Mouse (Mus musculus): ENCODE results near the gene Mlh3.
A peak's percentile ranks its signal among the peaks of the same experiment; 100 is the strongest.
"Not testable (repeated sequence)": the region's sequence is repeated elsewhere in the genome, so short reads cannot be mapped to it uniquely, and the experiment has no call there.

Gene Mlh3

DNA sequence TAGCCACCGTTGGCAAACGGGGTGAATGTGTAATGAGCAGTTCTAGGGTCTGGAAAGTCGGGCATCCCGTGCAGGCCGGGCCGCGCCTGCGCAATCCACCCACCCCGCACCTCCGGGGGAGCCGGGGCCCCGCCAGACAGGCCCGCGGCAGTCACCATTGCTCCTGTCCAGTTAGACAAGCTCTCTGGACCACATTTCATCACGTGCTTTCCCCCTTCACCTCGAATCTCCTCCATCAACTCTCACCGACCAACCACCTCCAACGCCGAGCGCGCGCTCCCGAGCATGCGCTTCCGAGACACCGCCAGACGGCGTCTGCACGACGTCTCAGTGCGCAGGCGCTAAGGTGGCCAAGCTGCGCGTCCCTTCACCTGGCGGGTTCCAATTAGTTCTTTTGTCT lies at the start of gene Mlh3:
Gene Mlh3, minus strand, starts transcription at position 281 of the 400 bp plus-strand sequence.
- DNase-seq = peak; percentile 93 to 95

DNA sequence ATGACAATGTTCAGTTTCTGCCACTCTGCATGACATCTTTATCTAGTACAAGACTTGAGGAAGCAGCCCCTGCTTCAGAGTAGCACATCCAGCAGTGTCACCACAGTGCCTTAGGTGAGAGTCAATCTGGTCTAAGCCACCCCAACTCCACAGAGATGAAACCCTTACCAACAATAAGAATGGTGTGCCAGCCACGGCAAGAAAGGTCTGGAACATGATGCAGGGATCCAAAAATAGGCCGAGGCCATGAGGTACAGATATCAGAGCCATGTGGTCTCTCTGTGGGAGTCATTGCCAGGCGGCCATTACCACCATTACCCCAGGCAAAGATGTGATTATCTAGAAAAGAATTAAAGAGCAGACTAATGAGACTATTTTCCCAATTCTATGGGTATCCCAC lies 38.3 kb upstream of the Mlh3 start:
- DNase-seq = peak; percentile 58 to 68

DNA sequence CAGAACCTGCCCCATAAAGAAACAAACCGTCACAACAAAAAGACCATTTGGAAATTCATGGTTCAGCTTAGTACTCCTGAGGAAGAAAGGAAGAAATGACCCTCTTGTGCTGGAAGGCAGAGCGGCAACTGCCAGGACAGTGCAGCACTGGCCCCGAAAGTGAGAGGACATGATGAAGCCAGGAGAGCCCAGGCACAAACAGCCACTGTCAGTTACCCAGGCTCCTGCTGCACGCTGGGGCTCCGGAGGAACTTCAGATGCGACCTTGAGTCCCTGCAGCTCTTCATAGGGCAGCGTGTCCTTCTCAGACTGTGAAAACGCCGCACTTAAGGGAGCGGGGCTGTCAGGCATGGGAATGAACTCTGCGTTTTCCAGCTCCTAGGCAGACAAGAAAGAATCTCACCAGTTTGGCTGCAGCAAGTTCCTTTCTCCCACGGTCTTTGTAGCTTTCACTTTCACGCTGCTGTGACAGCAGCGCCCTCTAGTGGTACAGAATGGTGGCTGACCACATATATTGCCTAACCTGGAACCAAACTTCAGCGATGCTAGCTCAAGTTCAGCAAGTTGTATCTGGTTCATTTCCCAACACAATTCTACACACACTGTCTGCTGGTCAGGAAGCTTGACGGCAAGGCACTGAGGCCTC lies 35.0 kb upstream of the Mlh3 start:
- DNase-seq = peak; percentile 79 to 87

DNA sequence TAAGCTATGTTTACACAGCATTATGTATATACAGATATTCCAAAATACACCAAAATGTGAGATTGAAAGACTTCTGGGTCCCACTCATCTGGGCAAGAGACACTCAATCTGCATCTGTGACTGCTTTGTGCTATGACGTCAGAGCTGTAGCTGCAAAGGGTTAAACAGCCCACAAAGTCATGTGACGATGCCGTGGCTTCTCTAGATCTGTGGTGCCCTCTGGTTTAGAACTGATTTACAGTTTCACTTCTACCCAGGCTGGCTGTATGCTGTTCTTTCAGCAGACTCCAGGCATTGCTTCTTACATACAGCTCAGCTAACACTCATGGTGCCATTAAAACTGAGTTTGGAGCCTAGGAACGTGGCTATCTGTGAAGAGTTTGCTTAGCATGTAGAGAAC lies 34.3 kb upstream of the Mlh3 start:
- DNase-seq = no peak

DNA sequence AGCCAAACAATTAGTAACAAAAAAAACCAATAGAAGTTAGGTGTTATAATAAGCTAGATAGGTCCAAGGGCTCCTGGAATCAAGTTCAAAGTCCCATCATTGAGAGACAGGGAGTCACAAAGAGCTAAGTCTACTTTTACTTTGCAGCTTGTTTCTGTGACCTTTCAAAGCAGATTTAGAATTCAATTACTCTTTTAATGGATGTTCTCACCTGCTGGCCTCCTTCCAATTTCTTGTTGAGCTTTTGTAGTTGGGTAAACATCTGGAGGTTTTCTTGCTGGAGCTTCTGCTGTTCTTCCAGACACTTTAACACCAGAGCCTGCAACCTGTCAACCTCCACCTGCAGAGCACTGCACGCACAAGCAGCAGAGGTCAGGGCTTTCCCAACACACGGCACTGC lies 32.9 kb upstream of the Mlh3 start:
- DNase-seq = no peak

DNA sequence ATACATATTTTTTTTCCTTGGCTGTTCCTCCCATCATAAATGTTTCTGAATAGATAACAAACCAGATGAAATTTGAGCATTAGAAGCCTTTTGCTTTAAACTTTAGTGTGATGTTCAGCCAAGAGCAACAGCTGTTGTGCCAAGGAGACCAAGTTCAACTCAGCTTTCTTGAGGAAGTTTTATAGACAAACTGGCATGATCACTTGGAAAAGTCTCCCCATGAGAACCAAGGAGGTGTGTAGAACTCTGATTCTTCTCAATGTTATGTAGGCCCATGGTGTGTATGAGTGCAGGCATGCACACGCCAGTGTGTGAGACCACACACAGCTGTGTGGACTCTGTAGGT lies 28.4 kb upstream of the Mlh3 start:
- no peak for DNase-seq

DNA sequence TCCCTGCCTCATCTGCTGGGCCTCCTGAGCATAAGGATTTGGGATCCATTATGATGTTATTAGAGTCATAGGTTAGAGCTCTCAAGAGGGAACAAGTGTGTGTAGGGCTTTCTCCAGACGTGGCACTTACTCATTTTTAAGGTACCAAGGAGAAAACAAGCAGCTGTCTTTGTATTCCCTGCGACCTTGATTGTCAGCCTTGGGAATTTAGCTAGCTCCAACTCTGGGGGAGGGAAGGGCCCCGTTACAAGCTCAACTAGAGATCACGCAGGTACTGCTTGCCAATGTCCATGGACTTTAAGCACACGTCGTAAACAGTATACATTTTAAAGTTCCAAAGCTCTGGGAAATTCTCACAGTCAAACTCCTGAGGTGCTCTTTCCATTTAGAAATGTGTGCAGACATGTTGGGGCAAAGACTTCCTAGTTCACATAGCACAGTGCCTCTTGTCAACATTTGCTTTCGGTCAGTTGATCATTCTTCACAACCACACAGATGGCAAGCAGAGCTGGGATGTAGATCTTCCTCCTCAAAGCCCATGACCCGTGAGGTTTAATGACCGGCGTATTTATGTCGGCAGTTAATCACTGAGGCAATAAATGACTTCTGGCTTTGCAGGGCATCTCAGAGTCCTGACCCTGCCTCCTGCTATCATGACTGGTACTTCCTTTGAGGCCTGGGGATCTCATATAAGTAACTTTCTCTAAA lies 27.9 kb upstream of the Mlh3 start:
- no peak for DNase-seq

DNA sequence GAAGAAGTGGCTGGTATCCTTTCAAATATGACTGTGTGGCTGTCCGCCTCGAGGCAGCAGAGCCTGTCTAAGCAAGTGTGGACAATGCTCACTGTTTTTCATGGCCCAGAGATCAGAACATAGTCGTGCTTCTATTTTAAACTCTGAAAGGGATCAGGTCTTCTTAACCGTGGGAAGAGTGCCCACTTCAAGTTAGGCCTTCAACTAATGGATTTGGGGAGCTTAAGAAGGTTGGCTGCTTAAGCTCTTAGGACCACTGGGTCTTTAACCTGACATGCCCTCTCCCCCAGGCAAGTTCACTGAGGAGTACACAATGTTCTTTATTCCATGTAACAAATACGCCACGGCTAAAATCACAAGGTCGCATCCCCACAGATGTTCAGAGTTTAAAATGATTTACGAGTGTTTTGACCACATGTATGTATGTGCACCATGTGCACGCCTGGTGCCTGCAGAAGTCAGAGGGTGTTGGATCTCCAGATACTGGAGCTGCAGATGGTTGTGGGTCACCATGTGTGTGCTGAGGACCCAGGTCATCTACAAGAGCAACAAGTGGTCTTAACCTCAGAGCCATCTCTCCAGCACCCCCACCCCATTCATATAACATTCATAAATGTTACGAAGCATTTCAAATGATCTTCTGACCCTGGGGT lies 27.1 kb upstream of the Mlh3 start:
- DNase-seq = no peak

DNA sequence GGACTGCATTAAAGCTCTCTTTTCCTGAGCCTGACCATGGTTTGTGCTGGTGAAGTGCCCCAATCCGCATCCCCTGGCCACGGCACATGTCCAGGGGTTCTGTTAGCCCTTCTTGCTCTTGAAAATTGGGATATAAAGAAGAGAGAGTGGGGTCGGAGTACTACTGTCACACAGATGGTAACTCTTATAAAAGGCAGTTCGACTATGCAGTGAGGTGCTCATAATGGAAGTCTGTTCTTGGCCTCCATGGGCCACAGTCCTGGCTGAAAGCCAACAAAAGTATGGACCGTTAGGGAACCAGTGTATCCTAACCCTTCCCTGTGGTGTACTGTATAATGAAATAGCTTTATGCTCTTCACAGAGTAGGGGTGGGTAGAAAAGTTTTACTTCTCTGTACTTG lies 26.5 kb upstream of the Mlh3 start:
- DNase-seq = no peak

DNA sequence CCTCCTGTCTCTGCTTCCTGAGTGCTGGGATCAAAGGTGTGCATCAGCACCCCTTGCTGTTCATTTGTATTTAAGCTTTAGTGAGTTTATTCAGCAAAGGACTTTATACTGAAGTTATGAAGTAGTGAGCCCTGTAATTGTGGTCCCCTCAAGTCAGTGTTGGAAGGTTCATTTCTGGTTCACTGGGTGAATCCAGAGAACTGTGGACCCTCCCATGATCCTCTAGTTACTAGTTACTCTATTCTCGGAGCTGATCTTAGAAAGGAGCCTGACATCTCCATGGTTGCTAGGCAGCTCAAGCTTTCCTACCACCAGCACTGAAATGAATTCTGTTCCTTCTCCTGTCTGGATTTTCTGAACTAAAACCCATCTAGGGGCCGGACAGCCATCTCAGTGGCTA lies 25.1 kb upstream of the Mlh3 start:
- DNase-seq = no peak

DNA sequence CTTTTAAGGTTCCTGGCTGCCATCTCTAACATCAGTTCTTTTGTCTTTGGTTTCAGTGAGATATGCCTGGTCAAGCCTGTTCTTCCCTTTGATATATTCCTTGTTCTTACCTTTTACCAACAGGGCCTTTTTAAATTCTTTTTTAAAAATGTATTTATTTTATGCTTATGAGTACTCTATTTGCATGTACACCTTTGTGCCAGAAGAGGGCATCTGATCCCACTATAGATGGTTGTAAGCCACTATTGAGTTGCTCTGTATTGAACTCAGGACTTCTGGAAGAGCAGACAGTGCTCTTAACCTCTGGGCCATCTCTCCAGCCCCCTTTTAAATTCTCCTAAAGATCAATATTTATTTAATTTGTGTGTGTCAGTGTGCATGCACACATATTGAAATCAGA lies 22.5 kb upstream of the Mlh3 start:
- DNase-seq = no peak

DNA sequence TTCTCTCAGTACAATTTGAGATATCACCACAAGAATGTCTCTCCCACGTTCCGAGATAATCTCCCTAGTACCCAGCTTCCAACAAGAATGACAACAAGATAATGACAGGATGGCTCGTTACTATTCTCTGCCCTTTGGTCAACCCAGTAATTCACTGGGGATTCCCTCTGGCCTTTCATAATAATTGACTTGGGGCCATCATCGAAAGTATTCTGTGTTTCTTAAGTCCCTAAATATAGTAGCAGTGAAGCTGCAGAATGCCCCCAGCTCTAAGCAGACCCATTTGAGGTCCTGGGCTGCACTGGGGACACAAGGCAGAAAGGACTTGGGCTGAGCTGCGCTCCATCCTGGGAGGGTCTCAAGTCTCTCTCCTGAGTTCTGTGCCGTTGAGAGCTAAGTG lies 21.9 kb upstream of the Mlh3 start:
- no peak for DNase-seq

DNA sequence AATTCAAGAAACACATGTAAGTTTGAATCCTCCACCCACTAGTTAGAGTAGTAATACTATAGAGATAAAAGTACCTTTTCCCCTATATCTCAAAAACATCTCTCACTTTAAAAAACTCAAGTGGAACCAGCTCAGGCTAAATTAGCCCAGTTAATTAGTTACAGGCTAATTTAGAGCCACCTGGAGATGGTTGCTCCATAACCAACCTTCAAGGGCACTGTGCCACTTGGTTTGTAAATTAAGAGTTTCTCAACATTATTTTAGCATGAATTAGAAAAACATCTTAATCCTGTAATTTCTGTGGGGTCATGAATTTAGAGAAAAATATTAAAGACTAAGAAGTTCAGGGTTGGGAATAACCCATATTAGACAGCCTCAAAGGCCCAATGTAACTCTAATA lies 21.1 kb upstream of the Mlh3 start:
- no peak for DNase-seq

DNA sequence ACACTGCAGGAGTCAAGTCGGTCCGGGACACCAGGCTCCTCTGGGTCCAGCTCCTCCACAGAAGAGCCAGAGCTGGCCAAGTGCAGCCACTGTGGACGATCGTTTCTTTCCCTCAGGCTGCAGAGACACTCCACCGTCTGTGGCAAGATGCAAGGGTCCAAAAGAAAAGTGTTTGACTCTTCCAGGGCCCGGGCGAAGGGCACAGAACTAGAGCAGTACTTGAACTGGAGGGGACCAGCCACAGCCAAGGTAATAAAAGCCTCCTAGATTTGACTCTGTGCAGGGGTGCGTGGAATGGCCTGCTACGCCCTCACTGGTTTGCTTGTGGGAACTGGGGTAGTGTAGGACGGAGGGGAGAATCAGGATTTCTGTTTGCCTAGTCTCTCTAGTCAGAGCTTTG lies 20.2 kb upstream of the Mlh3 start:
- DNase-seq = no peak

DNA sequence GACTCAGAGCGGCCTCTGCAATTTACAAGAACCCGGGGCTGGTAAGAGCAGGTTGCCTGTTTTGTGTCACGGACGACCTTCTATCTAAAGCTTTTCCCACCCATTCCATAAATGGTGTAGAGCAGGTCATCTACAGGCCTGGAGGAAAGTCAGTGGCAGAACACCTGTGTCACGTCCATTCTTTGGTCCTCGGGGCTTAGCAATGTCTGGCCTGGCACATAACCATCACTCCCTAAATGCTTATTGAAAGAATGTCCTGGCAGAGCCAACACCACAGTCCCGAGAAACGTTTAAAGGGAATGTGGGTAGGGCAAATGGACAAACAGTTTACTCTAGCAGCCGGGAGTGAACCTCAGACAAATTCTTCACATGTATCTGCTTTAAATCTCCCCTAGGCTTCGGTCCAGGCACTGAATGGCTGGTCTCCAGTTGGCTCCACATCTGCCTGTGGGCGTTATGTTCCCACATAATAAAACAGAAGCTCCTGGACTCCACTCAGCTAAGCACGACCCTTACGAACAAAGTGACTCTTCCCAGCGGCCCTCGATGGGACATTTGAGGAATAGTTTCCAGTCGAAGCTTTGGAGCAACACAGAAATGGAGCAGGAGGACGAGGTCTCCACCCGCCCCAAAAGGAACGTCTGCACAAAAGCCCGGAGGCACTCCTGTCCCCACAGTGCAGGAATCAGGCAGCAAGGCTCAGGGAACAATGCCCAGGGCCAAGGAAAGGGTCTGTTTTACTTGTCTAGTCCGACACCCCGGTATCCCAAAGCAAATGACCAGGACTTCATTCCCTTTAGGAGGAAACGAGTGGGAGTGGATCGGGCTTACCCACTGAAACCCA lies 19.0 kb upstream of the Mlh3 start:
- no peak for DNase-seq

DNA sequence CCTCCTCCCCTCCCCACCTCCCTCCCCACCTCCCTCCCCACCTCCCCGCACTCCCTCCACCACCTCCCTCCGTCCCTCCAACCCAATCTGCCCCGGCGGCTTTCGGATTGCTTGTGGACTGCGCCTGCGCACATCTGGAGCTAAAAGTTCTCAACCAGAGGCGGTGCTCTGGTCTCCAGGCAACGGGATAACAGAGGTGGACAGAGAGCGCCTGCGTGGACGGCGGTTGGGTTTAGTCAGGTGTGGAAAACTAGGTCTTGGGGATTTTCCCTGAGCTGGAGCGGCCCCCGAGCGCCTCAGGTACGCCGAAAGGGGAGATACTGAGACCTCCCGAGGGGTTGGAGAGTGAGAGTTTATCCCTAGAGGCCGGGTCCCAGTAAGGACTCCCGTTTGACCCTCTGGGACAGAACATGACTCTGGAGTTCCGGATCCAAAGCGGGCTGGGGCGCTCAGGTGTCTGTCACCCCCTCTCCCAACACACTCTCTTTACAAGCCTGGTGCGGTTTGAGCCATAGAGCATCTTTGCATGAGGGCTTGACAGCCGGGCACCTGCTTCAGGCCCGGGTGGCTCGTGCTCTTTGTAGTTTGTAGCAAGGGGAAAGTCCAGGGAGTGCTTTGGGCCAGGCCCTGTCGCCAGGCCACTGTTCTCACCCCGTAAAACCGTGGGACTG lies 18.2 kb upstream of the Mlh3 start, which contains the start of gene Zc2hc1c:
Gene Zc2hc1c, plus strand, starts transcription at position 106 of the 671 bp plus-strand sequence.
- DNase-seq = peak; percentile 32 to 39

DNA sequence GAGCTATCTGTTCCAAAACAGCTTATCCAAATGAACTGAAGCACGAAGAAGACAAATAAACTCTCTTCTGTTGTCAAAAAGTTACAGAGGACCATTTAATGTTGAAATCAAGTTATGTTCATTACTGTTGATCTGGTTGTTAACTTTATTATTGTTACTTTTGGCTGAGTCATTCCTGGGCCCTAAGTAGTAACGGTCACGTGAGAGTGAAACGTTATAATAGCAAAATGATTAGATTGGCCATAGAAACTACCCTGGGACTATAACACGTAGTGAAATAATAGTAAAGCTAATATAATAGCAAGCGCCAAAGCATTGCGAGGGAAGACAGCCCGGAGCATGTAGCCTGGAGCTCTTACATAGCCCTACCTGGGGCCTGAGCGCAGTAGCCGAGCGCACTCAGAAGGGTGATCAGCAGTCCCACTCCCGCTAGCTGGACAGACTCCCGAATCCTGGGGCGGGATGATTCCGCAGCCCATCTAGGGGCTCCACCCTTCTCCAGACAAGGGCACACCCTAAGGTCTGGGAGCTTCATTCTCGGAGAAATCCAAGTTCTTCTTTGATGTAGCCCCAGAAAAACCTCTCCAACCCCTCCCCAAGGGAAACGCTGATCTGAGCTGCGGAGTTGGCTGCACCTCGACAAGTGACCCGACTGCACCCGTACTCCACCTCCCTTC lies 17.5 kb upstream of the Mlh3 start, which contains the start of gene Acyp1:
Gene Acyp1, minus strand, starts transcription at position 630 of the 677 bp plus-strand sequence.
- DNase-seq = no peak

DNA sequence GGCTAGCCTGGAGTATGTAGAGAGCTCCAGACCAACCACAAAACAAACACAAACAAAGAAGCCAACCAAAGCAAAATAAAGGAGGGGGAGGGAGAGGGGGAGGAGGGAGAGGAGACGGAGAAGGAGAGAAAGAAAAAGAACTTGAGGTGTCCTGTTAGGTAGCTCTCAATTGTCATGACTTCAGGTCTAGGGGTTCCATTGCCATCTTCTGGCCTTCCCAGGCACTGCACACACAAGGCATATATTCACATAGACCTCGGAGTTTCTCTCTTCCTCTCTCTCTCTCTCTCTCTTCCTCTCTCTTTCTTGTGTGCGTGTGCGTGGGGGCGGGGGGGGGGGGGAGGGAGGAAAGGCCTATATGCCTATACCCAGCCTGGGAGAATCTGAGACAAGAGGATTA lies 16.5 kb upstream of the Mlh3 start:
- no peak for DNase-seq

DNA sequence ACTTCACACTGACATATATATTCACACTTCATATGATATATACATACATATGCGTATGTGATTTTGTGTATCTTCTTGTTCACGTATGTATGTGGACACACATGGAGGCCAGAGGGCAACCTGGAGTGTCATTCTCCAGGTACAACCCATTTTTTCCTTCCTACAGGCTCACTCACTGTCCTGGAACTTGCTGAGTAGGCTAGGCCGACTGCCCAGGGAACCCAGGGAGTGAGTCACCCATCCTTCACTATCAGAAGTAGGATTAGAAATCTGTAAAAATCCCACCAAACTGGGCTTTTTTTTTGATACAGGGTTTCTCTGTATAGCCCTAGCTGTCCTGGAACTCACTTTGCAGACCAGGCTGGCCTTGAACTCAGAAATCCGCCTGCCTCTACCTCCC lies 14.6 kb upstream of the Mlh3 start:
- no peak for DNase-seq

DNA sequence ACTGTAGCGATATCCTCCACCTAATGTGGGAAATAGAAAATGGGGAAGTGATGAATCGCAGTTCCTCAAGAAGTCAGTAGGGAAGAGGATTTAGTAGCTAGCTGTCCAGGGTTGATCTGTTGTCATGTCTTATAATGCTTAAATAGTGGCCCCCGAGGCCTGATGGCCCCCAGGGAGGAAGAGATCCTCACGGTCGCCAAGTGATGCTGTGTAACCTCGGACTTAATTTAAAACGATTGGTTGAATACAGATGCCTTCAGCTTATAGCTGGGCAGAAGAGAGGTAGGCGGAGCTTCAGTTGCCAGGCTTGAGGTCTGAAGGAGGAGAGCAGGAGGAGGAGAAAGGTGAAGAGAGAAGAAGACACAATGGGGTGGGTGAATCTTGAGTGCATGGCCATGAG lies 13.9 kb upstream of the Mlh3 start:
- DNase-seq = no peak

DNA sequence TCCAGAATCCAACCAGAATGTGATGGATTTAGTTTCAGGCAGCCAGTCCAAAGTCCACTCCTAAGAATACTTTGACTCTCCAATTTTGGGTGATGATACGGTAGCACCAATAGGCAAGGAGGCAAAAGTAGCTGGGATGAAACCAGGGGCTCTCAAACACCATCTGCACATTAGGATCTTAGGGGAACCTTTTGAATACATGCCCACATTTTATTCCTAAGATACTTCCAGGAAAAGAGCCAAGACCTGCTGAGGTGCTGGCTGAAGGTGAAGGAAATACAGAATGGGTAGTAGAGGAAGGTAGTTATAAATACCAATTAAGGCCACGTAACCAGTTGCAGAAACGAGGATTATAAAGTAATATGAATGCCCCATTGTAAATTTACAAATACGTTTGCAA lies 11.4 kb upstream of the Mlh3 start:
- DNase-seq = not testable (repeated sequence)
